Mouse (Mus musculus): ENCODE measurements around the gene Gm4177.
"Not testable (repeated sequence)": the region's sequence is repeated elsewhere in the genome, so short reads cannot be mapped to it uniquely, and the experiment has no call there.

Gm4177 gene

GRCm38 (mm10) chr7:21796628-21797027 is at the start of gene Gm4177:
TSS of gene Gm4177 (minus strand) at chr7:21796728.
- DNase-seq (ENCODE audit: extremely low read depth, low read depth, low spot score) = not testable (repeated sequence)

- not testable (repeated sequence) for DNase-seq (ENCODE audit: extremely low read depth, low read depth, low spot score)
Observed at GRCm38 (mm10) chr7:21844167-21844566, 47.6 kb upstream of the Gm4177 start, which contains the start of gene Gm5725. TSS of gene Gm5725 (minus strand) at chr7:21844267.

- DNase-seq (ENCODE audit: extremely low read depth, low read depth, low spot score) = not testable (repeated sequence)
Observed at GRCm38 (mm10) chr7:21832051-21832450, 35.5 kb upstream of the Gm4177 start, which contains the start of gene Vmn1r135. TSS of gene Vmn1r135 (plus strand) at chr7:21832351.

- not testable (repeated sequence) for DNase-seq (ENCODE audit: extremely low read depth, low read depth, low spot score)
Observed at GRCm38 (mm10) chr7:21761375-21761774, 35.2 kb downstream of the Gm4177 start, which contains the start of gene Gm4175. TSS of gene Gm4175 (minus strand) at chr7:21761475.

Measured in fat pad, adult 2 months (tissue).